Mouse (Mus musculus) liver, embryonic 12.5 days (tissue): ENCODE results near the gene Oprd1. TPM values are rescaled to one million over a fixed set of nuclear protein-coding genes. Genes with fewer than 3 reads are reported as not detected.

Experiments used
- ATAC-seq: fragments of 200-750 bp; cut with Nextera tagmentation; 2 replicates; pipeline ENCODE4 v1.8.0; 2017; ENCODE audit warnings: moderate number of reproducible peaks, mild to moderate bottlenecking, moderate library complexity
- H3K27ac ChIP-seq: fragments of 300-500 bp; sonication (generic); 2 replicates; pipeline ENCODE4 v1.5.1; 2016; ENCODE audit warnings: mild to moderate bottlenecking
- H3K27me3 ChIP-seq: fragments of 300-500 bp; sonication (generic); replicated peaks from 2 replicates; pipeline ENCODE4 v1.6.1; 2016; ENCODE audit warnings: mild to moderate bottlenecking, moderate library complexity
- H3K36me3 ChIP-seq: fragments of 300-500 bp; sonication (generic); 2 replicates; pipeline ENCODE4 v1.6.1; 2016; ENCODE audit warnings: mild to moderate bottlenecking, moderate library complexity
- H3K4me1 ChIP-seq: fragments of 300-500 bp; sonication (generic); 2 replicates; pipeline ENCODE4 v1.6.1; 2016
- H3K4me2 ChIP-seq: fragments of 300-500 bp; sonication (generic); 2 replicates; pipeline ENCODE4 v1.6.1; 2016; ENCODE audit warnings: mild to moderate bottlenecking, moderate library complexity
- H3K4me3 ChIP-seq: fragments of 300-500 bp; sonication (generic); 2 replicates; pipeline ENCODE4 v1.5.1; 2016; ENCODE audit warnings: mild to moderate bottlenecking, moderate library complexity
- H3K9ac ChIP-seq: fragments of 300-500 bp; sonication (generic); 2 replicates; pipeline ENCODE4 v1.6.1; 2016; ENCODE audit warnings: mild to moderate bottlenecking, moderate library complexity
- H3K9me3 ChIP-seq: fragments of 300-500 bp; sonication (generic); replicated peaks from 2 replicates; pipeline ENCODE4 v1.6.1; 2016; ENCODE audit warnings: mild to moderate bottlenecking, moderate library complexity
- WGBS: fragments of 180-500 bp; shearing (Covaris S2); methylation state at CpG from one replicate; pipeline ENCODE4 v1.1.7; 2016; ENCODE audit not compliant: insufficient replicate concordance; 5-methylcytosine and 5-hydroxymethylcytosine counted together
- polyA plus RNA-seq: library from polyadenylated mRNA; unstranded; fragments of >200 nt; fragmentation: Nextera tagmentation; extraction: Ambion mirVana; gene quantifications from 2 replicates; pipeline ENCODE4 v1.2.1, GENCODE M21; 2016

Oprd1 gene
- polyA plus RNA-seq, 1 experiment from 2014 or later: 0.24 TPM

- Histone ChIP-seq H3K9me3 (no peaks in the 10 kb centered on the region), H3K9ac (no peak overlapping the region), H3K4me1 (no peaks in the 10 kb centered on the region), H3K4me2 (no peak overlapping the region), H3K36me3 (no peaks in the 10 kb centered on the region), H3K27me3 (peaks cover 6% of the 10 kb centered on the region), H3K27ac (no peak overlapping the region), H3K4me3 (no peak overlapping the region)
- ATAC-seq: no peak
- WGBS: 58% methylated on average over 16 of the region's 16 CpGs
These were observed 22.3 kb upstream of the Oprd1 start for GRCm38 (mm10) chr4:132166350-132167290.

GRCm38 (mm10) chr4:132165691-132166090 lies 21.4 kb upstream of the Oprd1 start:
- H3K36me3 ChIP-seq: no peaks in the 10 kb centered on the region
- ATAC-seq: no peak
- no peaks in the 10 kb centered on the region for H3K9me3 ChIP-seq
- H3K4me1 ChIP-seq: no peaks in the 10 kb centered on the region
- H3K27me3 ChIP-seq: no peaks in the 10 kb centered on the region; the same call in none of the 2 replicates
- H3K4me3 ChIP-seq: no peak overlapping the region
- no peak overlapping the region for H3K27ac ChIP-seq
- no peak overlapping the region for H3K9ac ChIP-seq
- H3K4me2 ChIP-seq: no peak overlapping the region
- 70% methylated on average over 14 of the region's 14 CpGs for WGBS

DNA sequence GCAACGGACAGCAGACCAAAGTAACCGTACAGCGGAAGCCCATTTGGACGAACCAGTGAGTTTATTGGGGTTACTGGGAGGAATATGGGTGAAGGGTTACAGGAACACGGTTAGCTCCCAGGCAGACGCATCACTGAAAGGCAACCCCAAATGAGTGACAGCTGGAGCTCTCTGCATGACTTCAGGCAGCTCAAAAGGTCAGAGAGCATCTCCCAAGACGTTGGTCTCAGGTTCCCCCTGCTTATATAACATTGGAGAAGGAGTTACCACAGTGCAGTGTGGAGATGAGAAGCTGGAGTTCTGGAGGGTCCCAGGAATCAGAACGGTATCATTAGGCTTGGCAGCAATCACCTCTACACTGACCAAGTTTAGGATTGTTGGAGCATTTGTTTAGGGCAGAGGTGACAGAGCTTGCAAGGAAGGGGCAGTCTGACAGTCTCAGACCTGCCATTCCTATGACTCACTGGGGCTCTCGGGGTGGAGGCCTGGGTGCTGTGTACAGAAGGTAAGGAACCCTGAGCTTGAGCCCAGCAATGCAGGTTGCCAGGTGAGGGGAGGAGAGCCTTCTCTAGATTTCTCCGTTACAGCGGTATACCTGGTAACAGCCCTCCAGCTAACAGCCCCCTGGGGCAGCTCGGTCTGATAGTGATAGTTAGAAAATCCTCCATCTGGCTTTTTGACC lies 12.8 kb upstream of the Oprd1 start:
- no peaks in the 10 kb centered on the region for H3K36me3 ChIP-seq
- ATAC-seq: no peak
- H3K4me2 ChIP-seq: no peak overlapping the region

GRCm38 (mm10) chr4:132154877-132155670 lies 10.8 kb upstream of the Oprd1 start:
- no peak overlapping the region for H3K4me2 ChIP-seq
- WGBS: 7% methylated on average over 6 of the region's 6 CpGs
- H3K9me3 ChIP-seq: no peaks in the 10 kb centered on the region
- no peaks in the 10 kb centered on the region for H3K36me3 ChIP-seq
- no peak overlapping the region for H3K9ac ChIP-seq
- ATAC-seq: no peak
- no peak overlapping the region for H3K27ac ChIP-seq
- H3K4me3 ChIP-seq: no peak overlapping the region
- peaks cover 25% of the 10 kb centered on the region for H3K27me3 ChIP-seq
- no peaks in the 10 kb centered on the region for H3K4me1 ChIP-seq

More for the DNA sequence above, 12.8 kb upstream of the Oprd1 start:
- no peak overlapping the region for H3K9ac ChIP-seq
- 50% methylated on average over 12 of the region's 12 CpGs for WGBS
- no peak overlapping the region for H3K27ac ChIP-seq
- no peak overlapping the region for H3K4me3 ChIP-seq
- no peaks in the 10 kb centered on the region for H3K9me3 ChIP-seq
- peaks cover 19% of the 10 kb centered on the region for H3K27me3 ChIP-seq
- no peaks in the 10 kb centered on the region for H3K4me1 ChIP-seq

DNA sequence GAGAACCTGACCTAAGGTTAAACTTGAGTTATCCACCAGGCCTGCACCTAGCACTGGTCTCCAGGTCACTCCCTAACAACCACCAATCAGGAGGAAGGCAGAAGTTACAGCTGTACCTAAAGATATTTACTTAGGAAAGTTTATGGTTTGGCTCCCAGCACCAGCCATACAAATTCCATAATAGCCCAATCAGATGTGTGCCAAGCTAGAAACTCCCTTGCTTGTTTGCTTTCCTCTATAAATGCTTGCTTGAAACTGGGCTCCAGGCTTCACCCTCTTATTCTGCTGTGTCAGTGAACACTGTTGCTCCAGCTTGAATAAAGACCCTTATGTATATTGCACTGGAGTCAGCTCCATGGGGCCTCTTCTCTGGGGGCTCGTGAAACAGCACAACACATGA lies 7.4 kb upstream of the Oprd1 start:
- Histone ChIP-seq H3K4me2 (no peak overlapping the region), H3K4me1 (no peaks in the 10 kb centered on the region), H3K4me3 (no peak overlapping the region), H3K27ac (no peak overlapping the region), H3K36me3 (no peaks in the 10 kb centered on the region), H3K9ac (no peak overlapping the region), H3K9me3 (no peaks in the 10 kb centered on the region), H3K27me3 (peaks cover 24% of the 10 kb centered on the region)
- WGBS: 31% methylated on average over 1 of the region's 1 CpGs
- ATAC-seq: no peak

DNA sequence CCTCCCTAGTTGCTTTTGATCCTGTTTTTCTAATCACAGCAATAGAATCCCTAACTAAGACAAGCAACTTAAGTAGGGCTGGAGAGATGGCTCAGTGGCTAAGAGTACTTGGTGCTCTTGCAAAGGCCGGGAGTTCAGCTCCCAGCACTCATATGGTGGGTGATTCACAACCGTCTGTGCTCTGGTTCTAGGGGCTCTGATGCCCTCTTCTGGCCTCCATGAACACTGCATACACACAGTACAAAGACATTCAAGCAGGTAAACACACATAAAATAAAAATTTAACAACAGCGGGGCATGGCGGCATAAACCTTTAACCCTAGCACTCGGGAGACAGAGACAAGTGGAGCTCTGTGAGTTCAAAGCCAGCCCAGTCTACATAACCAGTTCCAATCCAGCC lies 1.9 kb upstream of the Oprd1 start:
- Histone ChIP-seq H3K9me3 (no peaks in the 10 kb centered on the region), H3K27me3 (peaks cover 72% of the 10 kb centered on the region), H3K9ac (no peak overlapping the region), H3K4me1 (peaks cover 15% of the 10 kb centered on the region), H3K4me2 (no peak overlapping the region), H3K27ac (no peak overlapping the region), H3K4me3 (no peak overlapping the region), H3K36me3 (no peaks in the 10 kb centered on the region)
- no peak for ATAC-seq
- 55% methylated on average over 5 of the region's 5 CpGs for WGBS

GRCm38 (mm10) chr4:132145092-132145491 lies 806 bp upstream of the Oprd1 start:
- H3K4me2 ChIP-seq: peak overlapping the region; percentile 62
- peaks cover 77% of the 10 kb centered on the region for H3K27me3 ChIP-seq

GRCm38 (mm10) chr4:132138640-132139039 lies 5.6 kb downstream of the Oprd1 start:
- no peak overlapping the region for H3K4me2 ChIP-seq
- ATAC-seq: no peak
- no peak overlapping the region for H3K9ac ChIP-seq
- no peak overlapping the region for H3K4me3 ChIP-seq
- no peaks in the 10 kb centered on the region for H3K4me1 ChIP-seq
- peaks cover 44% of the 10 kb centered on the region for H3K27me3 ChIP-seq
- no peaks in the 10 kb centered on the region for H3K9me3 ChIP-seq
- no peaks in the 10 kb centered on the region for H3K36me3 ChIP-seq
- no peak overlapping the region for H3K27ac ChIP-seq
- 66% methylated on average over 2 of the region's 2 CpGs for WGBS

More at GRCm38 (mm10) chr4:132145092-132145491, 806 bp upstream of the Oprd1 start:
- 10% methylated on average over 10 of the region's 10 CpGs for WGBS
- Histone ChIP-seq H3K4me3 (peak overlapping the region; percentile 44; the same call in 1 of the 2 replicates), H3K4me1 (peaks cover 15% of the 10 kb centered on the region), H3K9me3 (no peaks in the 10 kb centered on the region), H3K36me3 (no peaks in the 10 kb centered on the region), H3K27ac (no peak overlapping the region), H3K9ac (no peak overlapping the region)
- ATAC-seq: no peak

GRCm38 (mm10) chr4:132137013-132137412 lies 7.3 kb downstream of the Oprd1 start:
- WGBS: 56% methylated on average over 7 of the region's 7 CpGs
- Histone ChIP-seq H3K9me3 (no peaks in the 10 kb centered on the region), H3K4me1 (no peaks in the 10 kb centered on the region), H3K36me3 (no peaks in the 10 kb centered on the region), H3K4me3 (no peak overlapping the region), H3K4me2 (no peak overlapping the region), H3K27me3 (peaks cover 28% of the 10 kb centered on the region), H3K9ac (no peak overlapping the region), H3K27ac (no peak overlapping the region)
- no peak for ATAC-seq

DNA sequence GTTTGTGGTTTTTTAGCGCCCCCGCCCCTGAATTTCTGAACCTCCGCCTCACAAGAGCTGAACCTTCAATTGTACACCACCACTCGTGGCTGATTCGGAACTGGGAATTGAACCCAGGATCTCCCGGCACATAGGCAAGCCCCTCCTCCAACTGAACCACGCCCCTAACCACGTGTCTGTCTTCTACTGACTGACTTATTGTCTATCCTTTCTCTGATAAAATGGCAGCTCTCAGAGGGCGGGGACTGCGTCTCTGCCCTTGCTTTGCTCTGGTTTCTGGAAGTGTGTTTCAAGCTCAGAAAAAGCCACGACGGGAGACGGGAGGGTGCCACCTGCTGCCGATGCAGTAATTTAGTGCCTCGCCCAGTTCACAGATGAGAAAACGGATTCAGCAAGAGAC lies 10.4 kb downstream of the Oprd1 start:
- Histone ChIP-seq H3K9me3 (no peaks in the 10 kb centered on the region), H3K4me1 (no peaks in the 10 kb centered on the region), H3K36me3 (no peaks in the 10 kb centered on the region), H3K27ac (no peak overlapping the region), H3K4me2 (no peak overlapping the region), H3K27me3 (0 out of 2 replicates have a peak, but pooled peaks cover 8% of the 10 kb centered on the region), H3K9ac (no peak overlapping the region), H3K4me3 (no peak overlapping the region)
- ATAC-seq: no peak
- 51% methylated on average over 16 of the region's 16 CpGs for WGBS

GRCm38 (mm10) chr4:132133381-132133780 lies 10.9 kb downstream of the Oprd1 start:
- Histone ChIP-seq H3K27ac (no peak overlapping the region), H3K4me3 (no peak overlapping the region), H3K4me2 (no peak overlapping the region), H3K4me1 (no peaks in the 10 kb centered on the region), H3K27me3 (0 out of 2 replicates have a peak, but pooled peaks cover 8% of the 10 kb centered on the region), H3K36me3 (no peaks in the 10 kb centered on the region), H3K9me3 (no peaks in the 10 kb centered on the region), H3K9ac (no peak overlapping the region)
- 70% methylated on average over 5 of the region's 5 CpGs for WGBS
- ATAC-seq: no peak
